Mouse (Mus musculus) liver, adult 2 months (tissue): ENCODE data around the gene Olfr345. TPM values are rescaled to one million over a fixed set of nuclear protein-coding genes. Genes with fewer than 3 reads are reported as not detected.

ENCODE experiments used
- DNase-seq: peaks from one replicate; pipeline ENCODE4 v3.0.0-alpha.2; 2011; ENCODE audit warnings: low read depth, low spot score; ENCODE audit errors: extremely low read depth
- H3K27ac ChIP-seq: fragments of 200-500 bp; replicated peaks from 2 replicates; pipeline ENCODE4 v1.5.1; 2012; ENCODE audit warnings: low read depth, mild to moderate bottlenecking, control low read depth, inconsistent platforms, low read length; ENCODE audit not compliant: insufficient read depth
- H3K27me3 ChIP-seq: fragments of 200-500 bp; 2 replicates; pipeline ENCODE4 v1.6.1; 2012; ENCODE audit warnings: mild to moderate bottlenecking, moderate library complexity, low read length, inconsistent platforms; ENCODE audit not compliant: control insufficient read depth, insufficient read depth
- H3K36me3 ChIP-seq: fragments of 200-500 bp; 2 replicates; pipeline ENCODE4 v1.6.1; 2012; ENCODE audit warnings: low read length, inconsistent platforms; ENCODE audit not compliant: control insufficient read depth, insufficient read depth
- H3K4me1 ChIP-seq: fragments of 200-500 bp; 2 replicates; pipeline ENCODE4 v1.6.1; 2011; ENCODE audit warnings: low read length; ENCODE audit not compliant: control insufficient read depth, insufficient read depth
- H3K4me3 ChIP-seq: fragments of 200-500 bp; 2 replicates; pipeline ENCODE4 v1.5.1; 2011; ENCODE audit warnings: low read depth, mild to moderate bottlenecking, control low read depth, low read length, moderate library complexity; ENCODE audit not compliant: insufficient read depth
- H3K79me2 ChIP-seq: fragments of 200-500 bp; 2 replicates; pipeline ENCODE4 v1.6.1; 2012; ENCODE audit warnings: inconsistent platforms, mild to moderate bottlenecking, low read length, moderate library complexity; ENCODE audit not compliant: control insufficient read depth, insufficient read depth
- H3K9ac ChIP-seq: fragments of 200-500 bp; 2 replicates; pipeline ENCODE4 v1.6.1; 2012; ENCODE audit warnings: low read depth, mild to moderate bottlenecking, control low read depth, inconsistent platforms, low read length
- CTCF ChIP-seq: fragments of 200-500 bp; IDR thresholded peaks from 2 replicates; pipeline ENCODE4 v1.5.1; 2011; ENCODE audit warnings: low read depth, low read length, control low read depth
- POLR2A ChIP-seq: fragments of 200-500 bp; IDR thresholded peaks from 2 replicates; pipeline ENCODE4 v1.6.1; 2011; ENCODE audit warnings: low read length, control low read depth; ENCODE audit not compliant: insufficient read depth; ENCODE audit errors: extremely low read depth
- WGBS: fragments of 180-500 bp; shearing (Covaris S2); methylation state at CpG from one replicate; pipeline ENCODE4 v1.1.7; 2018; 5-methylcytosine and 5-hydroxymethylcytosine counted together
- polyA plus RNA-seq: library from polyadenylated mRNA; depleted of rRNA; stranded (reverse); fragments of >200 nt; gene quantifications from 2 replicates; pipeline ENCODE4 v1.2.3, GENCODE M21; 2012; rRNA removed
- total RNA-seq: library from RNA; depleted of rRNA; stranded (reverse); fragments of >200 nt; gene quantifications from 2 replicates; pipeline ENCODE4 v1.2.3, GENCODE M21; 2014; rRNA removed

The Olfr345 gene
- not detected in 2 replicates for total RNA-seq
- polyA plus RNA-seq = not detected in 2 replicates

GRCm38 (mm10) chr2:36639741-36640140 lies at the start of gene Olfr345:
Gene Olfr345, plus strand, starts transcription at chr2:36640041.
- TF ChIP-seq CTCF = no peak
- TF ChIP-seq POLR2A = no peak
- H3K4me3 ChIP-seq = no peak within 1 kb of the TSS
- no peaks in the 10 kb centered on the region for H3K36me3 ChIP-seq
- WGBS = 50% methylated on average over 1 of the region's 1 CpGs
- no peak within 1 kb of the TSS for H3K27ac ChIP-seq
- no peaks in the 10 kb centered on the region for H3K4me1 ChIP-seq
- no peaks in the 10 kb centered on the region for H3K27me3 ChIP-seq
- no peak within 1 kb of the TSS for H3K9ac ChIP-seq
- no peak for DNase-seq
- H3K79me2 ChIP-seq = no peaks in the 10 kb centered on the region

- WGBS = 85% methylated on average over 1 of the region's 1 CpGs
- Histone ChIP-seq H3K79me2 (no peaks in the 10 kb centered on the region), H3K4me1 (no peaks in the 10 kb centered on the region), H3K9ac (no peak within 1 kb of the TSS), H3K27ac (no peak within 1 kb of the TSS), H3K27me3 (no peaks in the 10 kb centered on the region), H3K4me3 (no peak within 1 kb of the TSS), H3K36me3 (no peaks in the 10 kb centered on the region)
- no peak for DNase-seq
- TF ChIP-seq CTCF (no peak), POLR2A (no peak)
Measured at GRCm38 (mm10) chr2:36685488-36685887, 45.6 kb downstream of the Olfr345 start, which contains the start of gene Olfr346. Gene Olfr346, plus strand, starts transcription at chr2:36685788.

Other genes with a start within 250 kb of the Olfr345 start
- not detected in 2 replicates for gene Olfr339, start 221.1 kb upstream of the Olfr345 start, total RNA-seq
- gene Olfr339, start 221.1 kb upstream of the Olfr345 start, polyA plus RNA-seq = not detected in 2 replicates
- gene Olfr340, start 187.5 kb upstream of the Olfr345 start, total RNA-seq = not detected in 2 replicates
- not detected in 2 replicates for gene Olfr340, start 187.5 kb upstream of the Olfr345 start, polyA plus RNA-seq
- gene Olfr341, start 157.6 kb upstream of the Olfr345 start, total RNA-seq = not detected in 2 replicates
- gene Olfr341, start 157.6 kb upstream of the Olfr345 start, polyA plus RNA-seq = not detected in 2 replicates
- not detected in 2 replicates for gene Olfr342, start 115.0 kb upstream of the Olfr345 start, total RNA-seq
- not detected in 2 replicates for gene Olfr342, start 115.0 kb upstream of the Olfr345 start, polyA plus RNA-seq
- gene Olfr344, start 73.4 kb upstream of the Olfr345 start, total RNA-seq = not detected in 2 replicates
- not detected in 2 replicates for gene Olfr344, start 73.4 kb upstream of the Olfr345 start, polyA plus RNA-seq
- gene Olfr346, start 45.7 kb downstream of the Olfr345 start, total RNA-seq = not detected in 2 replicates
- gene Olfr346, start 45.7 kb downstream of the Olfr345 start, polyA plus RNA-seq = not detected in 2 replicates
- not detected in 2 replicates for gene Olfr347, start 91.9 kb downstream of the Olfr345 start, total RNA-seq
- not detected in 2 replicates for gene Olfr347, start 91.9 kb downstream of the Olfr345 start, polyA plus RNA-seq
- gene Olfr348, start 144.2 kb downstream of the Olfr345 start, total RNA-seq = not detected in 2 replicates
- not detected in 2 replicates for gene Olfr348, start 144.2 kb downstream of the Olfr345 start, polyA plus RNA-seq
- gene Olfr50, start 150.5 kb downstream of the Olfr345 start, total RNA-seq = not detected in 2 replicates
- gene Olfr50, start 150.5 kb downstream of the Olfr345 start, polyA plus RNA-seq = not detected in 2 replicates
- gene Olfr3, start 177.0 kb downstream of the Olfr345 start, total RNA-seq = not detected in 2 replicates
- not detected in 2 replicates for gene Olfr3, start 177.0 kb downstream of the Olfr345 start, polyA plus RNA-seq
- not detected in 2 replicates for gene Olfr350, start 206.3 kb downstream of the Olfr345 start, total RNA-seq
- gene Olfr350, start 206.3 kb downstream of the Olfr345 start, polyA plus RNA-seq = not detected in 2 replicates
- gene Olfr351, start 222.6 kb downstream of the Olfr345 start, total RNA-seq = not detected in 2 replicates
- gene Olfr351, start 222.6 kb downstream of the Olfr345 start, polyA plus RNA-seq = not detected in 2 replicates
- not detected in 2 replicates for gene Olfr352, start 228.4 kb downstream of the Olfr345 start, total RNA-seq
- gene Olfr352, start 228.4 kb downstream of the Olfr345 start, polyA plus RNA-seq = not detected in 2 replicates